Comparison of ENCODE assay signal across 24 mouse cellular contexts in the genomic region with DNA sequence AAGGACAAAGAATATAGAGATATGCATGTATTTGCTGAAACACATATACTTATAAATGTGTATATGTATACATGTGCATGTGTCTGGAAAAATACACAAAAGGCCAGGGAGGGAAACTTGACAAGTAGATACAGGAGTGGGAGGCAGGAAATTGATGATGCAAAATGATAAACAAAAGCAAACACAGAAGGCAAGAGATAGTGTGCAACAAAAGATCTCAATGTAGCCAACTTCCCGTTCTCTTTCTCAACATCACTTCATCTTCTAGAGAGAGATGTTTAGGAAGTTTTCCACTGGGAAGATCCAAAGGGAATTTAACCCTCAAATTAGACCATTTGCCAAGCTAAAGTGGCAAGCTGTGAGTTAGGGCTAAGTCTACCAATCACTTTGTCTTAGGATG.
DNase-seq lines count a peak whose midpoint lies in the region; ATAC-seq and TF ChIP-seq lines count a peak whose summit lies in the region.
"Had no signal": no experiment of that assay in that cellular context is flagged by ENCODE, and none has a peak within 500 bp of the region (broad histone marks: within the 10 kb centered on the region; RNA-seq: fewer than 3 reads in every experiment).

No protein-coding gene starts in this region.

- H3K79me2 ChIP-seq in liver, adult 2 months (ENCODE audit: control insufficient read depth, insufficient read depth, low read length) = no peaks in the 10 kb centered on the region; the same call in 1 of the 2 replicates

- no peaks in the 10 kb centered on the region for H3K27me3 ChIP-seq in liver, adult 2 months (ENCODE audit: control insufficient read depth, insufficient read depth, low read length)
- H3K27me3 ChIP-seq in lung, embryonic 14.5 days (ENCODE audit: insufficient read depth, low read length) = no peaks in the 10 kb centered on the region
- H3K27me3 ChIP-seq in lung, postnatal 0 days (replicated peaks; ENCODE audit: insufficient read depth, low read length) = no peaks in the 10 kb centered on the region
- no peaks in the 10 kb centered on the region for H3K27me3 ChIP-seq in heart, embryonic 12.5 days (replicated peaks)
- H3K27me3 ChIP-seq: embryonic facial prominence, embryonic 13.5 days; embryonic facial prominence, embryonic 15.5 days; forebrain, embryonic 12.5 days; Patski had no signal

- TF ChIP-seq CTCF in liver, adult 2 months (IDR thresholded peaks at IDR 0.05; ENCODE audit: low read depth, low read length) = no peak
- no peak for TF ChIP-seq CTCF in lung, embryonic 14.5 days (IDR thresholded peaks at IDR 0.05; ENCODE audit: low read depth)
- no peak for TF ChIP-seq CTCF in lung, postnatal 0 days (IDR thresholded peaks at IDR 0.05)

- no peak overlapping the region for H3K9ac ChIP-seq in liver, adult 2 months (ENCODE audit: low read depth, low read length)
- no peak overlapping the region for H3K9ac ChIP-seq in lung, embryonic 14.5 days
- H3K9ac ChIP-seq in lung, postnatal 0 days (replicated peaks; ENCODE audit: low read depth) = no peak overlapping the region
- no peak overlapping the region for H3K9ac ChIP-seq in heart, embryonic 12.5 days
- H3K9ac ChIP-seq: embryonic facial prominence, embryonic 13.5 days; embryonic facial prominence, embryonic 15.5 days; forebrain, embryonic 12.5 days had no signal

- no peaks in the 10 kb centered on the region for H3K9me3 ChIP-seq in lung, embryonic 14.5 days (ENCODE audit: low read depth, low read length)
- H3K9me3 ChIP-seq in lung, postnatal 0 days (ENCODE audit: low read length) = no peaks in the 10 kb centered on the region
- H3K9me3 ChIP-seq in heart, embryonic 12.5 days (replicated peaks) = no peaks in the 10 kb centered on the region
- H3K9me3 ChIP-seq: embryonic facial prominence, embryonic 13.5 days; embryonic facial prominence, embryonic 15.5 days; forebrain, embryonic 10.5 days; forebrain, embryonic 12.5 days had no signal

- no peak for TF ChIP-seq POLR2A in liver, adult 2 months (IDR thresholded peaks at IDR 0.05; ENCODE audit: extremely low read depth, insufficient read depth, low read length)

- no peak overlapping the region for H3K4me2 ChIP-seq in lung, embryonic 14.5 days
- no peak overlapping the region for H3K4me2 ChIP-seq in lung, postnatal 0 days (replicated peaks; ENCODE audit: low read depth, low read length)
- no peak overlapping the region for H3K4me2 ChIP-seq in heart, embryonic 12.5 days
- H3K4me2 ChIP-seq: embryonic facial prominence, embryonic 13.5 days; embryonic facial prominence, embryonic 15.5 days; forebrain, embryonic 12.5 days had no signal

- 3% methylated on average over 1 of the region's 1 CpGs for WGBS in liver, adult 2 months
- 13% methylated on average over 1 of the region's 1 CpGs for WGBS in lung, embryonic 14.5 days
- 22% methylated on average over 1 of the region's 1 CpGs for WGBS in lung, postnatal 0 days
- WGBS in heart, embryonic 12.5 days = 53% methylated on average over 1 of the region's 1 CpGs

- peaks cover 32% of the 10 kb centered on the region for H3K4me1 ChIP-seq in liver, adult 2 months (ENCODE audit: control insufficient read depth, insufficient read depth, low read length)
- H3K4me1 ChIP-seq in lung, embryonic 14.5 days (ENCODE audit: insufficient read depth) = no peaks in the 10 kb centered on the region
- H3K4me1 ChIP-seq in lung, postnatal 0 days (ENCODE audit: insufficient read depth, low read depth, low read length) = peaks cover 8% of the 10 kb centered on the region; the same call in 1 of the 2 replicates
- peaks cover 12% of the 10 kb centered on the region; the same call in 1 of the 2 replicates for H3K4me1 ChIP-seq in heart, embryonic 12.5 days (replicated peaks)
- H3K4me1 ChIP-seq: forebrain, embryonic 10.5 days; forebrain, embryonic 12.5 days had no signal

- no peak overlapping the region for H3K4me3 ChIP-seq in liver, adult 2 months (ENCODE audit: insufficient read depth, low read depth, low read length)
- H3K4me3 ChIP-seq in lung, embryonic 14.5 days (ENCODE audit: low read depth, low read length) = no peak overlapping the region
- H3K4me3 ChIP-seq in lung, postnatal 0 days (ENCODE audit: low read depth, low read length) = no peak overlapping the region
- no peak overlapping the region for H3K4me3 ChIP-seq in heart, embryonic 12.5 days
- H3K4me3 ChIP-seq: embryonic facial prominence, embryonic 13.5 days; embryonic facial prominence, embryonic 15.5 days; erythroblast, embryonic 14.5 days; forebrain, embryonic 10.5 days; forebrain, embryonic 12.5 days had no signal

- H3K27ac ChIP-seq in liver, adult 2 months (replicated peaks; ENCODE audit: insufficient read depth, low read depth, low read length) = no peak overlapping the region
- H3K27ac ChIP-seq in lung, embryonic 14.5 days (ENCODE audit: low read depth) = no peak overlapping the region
- no peak overlapping the region for H3K27ac ChIP-seq in lung, postnatal 0 days (ENCODE audit: low read length)
- no peak overlapping the region for H3K27ac ChIP-seq in heart, embryonic 12.5 days (ENCODE audit: poor library complexity, severe bottlenecking)
- H3K27ac ChIP-seq: embryonic facial prominence, embryonic 13.5 days; embryonic facial prominence, embryonic 15.5 days; forebrain, embryonic 10.5 days; forebrain, embryonic 12.5 days had no signal

- no peaks in the 10 kb centered on the region for H3K36me3 ChIP-seq in liver, adult 2 months (ENCODE audit: control insufficient read depth, insufficient read depth, low read length)
- no peaks in the 10 kb centered on the region for H3K36me3 ChIP-seq in lung, embryonic 14.5 days (ENCODE audit: insufficient read depth)
- no peaks in the 10 kb centered on the region for H3K36me3 ChIP-seq in lung, postnatal 0 days (ENCODE audit: insufficient read depth, low read length)
- H3K36me3 ChIP-seq in heart, embryonic 12.5 days = no peaks in the 10 kb centered on the region
- H3K36me3 ChIP-seq: embryonic facial prominence, embryonic 13.5 days; embryonic facial prominence, embryonic 15.5 days; forebrain, embryonic 10.5 days; forebrain, embryonic 12.5 days had no signal

- ATAC-seq in lung, embryonic 14.5 days (ENCODE audit: insufficient read depth) = no peak
- no peak for ATAC-seq in lung, postnatal 0 days
- ATAC-seq in megakaryocyte, adult 5-6 weeks (ENCODE audit: poor library complexity, severe bottlenecking) = 0 out of 2 replicates have a peak, but pooled peaks have one; percentile 23
- ATAC-seq in heart, embryonic 12.5 days (ENCODE audit: insufficient number of reproducible peaks, low FRiP score) = no peak
- ATAC-seq: activated CD4-positive, CD25-positive, alpha-beta regulatory T cell, adult 4 months; forebrain, embryonic 14.5 days; forebrain, embryonic 16.5 days; Patski had no signal

- TF ChIP-seq EP300 in lung, postnatal 0 days (IDR thresholded peaks at IDR 0.05) = no peak

- peak; percentile 43 for DNase-seq in liver, adult 2 months (ENCODE audit: extremely low read depth, low read depth, low spot score)
- no peak for DNase-seq in liver
- peak; percentile 52 for DNase-seq in lung, embryonic 14.5 days
- no peak for DNase-seq in lung, postnatal 10 days
- peak; percentile 62 for DNase-seq in lung, postnatal 0 days (ENCODE audit: low spot score)
- DNase-seq in lung, postnatal 4 days = no peak
- DNase-seq: cerebellum, adult 11 months; cerebellum, adult 18-20 months; cerebellum, adult 8-10 months; cerebellum, adult 9-11 months; cerebellum, postnatal 14 days; cerebellum, postnatal 36 days; embryo, embryonic 11 days had no signal

Comparison
In these comparisons a context has a peak if more than half of its experiments do, and no peak if none do; other contexts are left out.
1. DNase-seq: peak in liver, adult 2 months (single experiment), lung, embryonic 14.5 days (single experiment) and lung, postnatal 0 days (single experiment); none in liver (single experiment), lung, postnatal 10 days (single experiment) and lung, postnatal 4 days (0 of 2).